Mouse (Mus musculus) embryonic facial prominence, embryonic 12.5 days (tissue): Measurements from ENCODE around the gene Mgarp. TPM values are rescaled to one million over a fixed set of nuclear protein-coding genes. Genes with fewer than 3 reads are reported as not detected.

Experiments
- polyA plus RNA-seq: library from polyadenylated mRNA; unstranded; fragments of >200 nt; fragmentation: Nextera tagmentation; extraction: Ambion mirVana; gene quantifications from 2 replicates; pipeline ENCODE4 v1.2.1, GENCODE M21; 2016

Mgarp gene
- polyA plus RNA-seq, 1 experiment from 2014 or later = 12.6 TPM

Other genes starting within 250 kb of the Mgarp start
- 14.4 and 14.6 TPM in 2 replicates for gene Noct, start 172.3 kb downstream of the Mgarp start, polyA plus RNA-seq
- gene Elf2, start 56.1 kb downstream of the Mgarp start, polyA plus RNA-seq = 48.2 and 54.8 TPM in 2 replicates
- gene Ndufc1, start 12.2 kb upstream of the Mgarp start, polyA plus RNA-seq = 685 and 686 TPM in 2 replicates
- gene Naa15, start 18.4 kb upstream of the Mgarp start, polyA plus RNA-seq = 58.0 and 65.4 TPM in 2 replicates
- gene Rab33b, start 87.2 kb upstream of the Mgarp start, polyA plus RNA-seq = 26.7 and 27.4 TPM in 2 replicates
- gene Setd7, start 164.1 kb upstream of the Mgarp start, polyA plus RNA-seq = 4.6 and 4.8 TPM in 2 replicates